Mouse (Mus musculus): ENCODE results near the gene Tfe3.

The Tfe3 gene

GRCm38 (mm10) chrX:7750432-7751116, 11.8 kb upstream of the Tfe3 start, which contains the start of gene Ccdc120:
TSS of gene Ccdc120 (minus strand) at chrX:7750905.
- DNase-seq (ENCODE audit: low spot score in 2 of 2) = peak; percentile 73 to 76

GRCm38 (mm10) chrX:7753627-7754026, 8.7 kb upstream of the Tfe3 start:
- peak in 1 of 2 experiments; percentile 16 for DNase-seq (ENCODE audit: low spot score in 2 of 2)

GRCm38 (mm10) chrX:7762921-7763197, 499 bp downstream of the Tfe3 start:
- peak in 1 of 2 experiments; percentile 11 for DNase-seq (ENCODE audit: low spot score in 2 of 2)

GRCm38 (mm10) chrX:7763631-7764393, 1.5 kb downstream of the Tfe3 start:
- peak; percentile 17 to 22 for DNase-seq (ENCODE audit: low spot score in 2 of 2)

- DNase-seq (ENCODE audit: low spot score in 2 of 2) = no peak
These were observed 2.4 kb downstream of the Tfe3 start for GRCm38 (mm10) chrX:7764657-7765280.

GRCm38 (mm10) chrX:7765281-7765670, 2.9 kb downstream of the Tfe3 start:
- no peak for DNase-seq (ENCODE audit: low spot score in 2 of 2)

GRCm38 (mm10) chrX:7765764-7766163, 3.4 kb downstream of the Tfe3 start:
- DNase-seq (ENCODE audit: low spot score in 2 of 2) = peak; percentile 23 to 24

- no peak for DNase-seq (ENCODE audit: low spot score in 2 of 2)
These were observed 7.1 kb downstream of the Tfe3 start for GRCm38 (mm10) chrX:7769302-7770017.

- no peak for DNase-seq (ENCODE audit: low spot score in 2 of 2)
These were observed 10.4 kb downstream of the Tfe3 start for GRCm38 (mm10) chrX:7772766-7773165.

- no peak for DNase-seq (ENCODE audit: low spot score in 2 of 2)
These were observed 13.3 kb downstream of the Tfe3 start for GRCm38 (mm10) chrX:7775501-7776205.

- DNase-seq (ENCODE audit: low spot score in 2 of 2) = peak; percentile 55 to 63
These were observed 14.1 kb downstream of the Tfe3 start for GRCm38 (mm10) chrX:7776329-7777082.

GRCm38 (mm10) chrX:7778450-7779244, 16.3 kb downstream of the Tfe3 start:
- DNase-seq (ENCODE audit: low spot score in 2 of 2) = no peak

GRCm38 (mm10) chrX:7779294-7779693, 16.9 kb downstream of the Tfe3 start:
- no peak for DNase-seq (ENCODE audit: low spot score in 2 of 2)

GRCm38 (mm10) chrX:7782603-7783092, 20.3 kb downstream of the Tfe3 start:
- no peak for DNase-seq (ENCODE audit: low spot score in 2 of 2)

- DNase-seq (ENCODE audit: low spot score in 2 of 2) = peak; percentile 53 to 67
These were observed 27.3 kb downstream of the Tfe3 start, which contains the start of gene Gripap1 for GRCm38 (mm10) chrX:7789542-7790136. TSS of gene Gripap1 (plus strand) at chrX:7789765.

GRCm38 (mm10) chrX:7790309-7790708, 27.9 kb downstream of the Tfe3 start:
- DNase-seq (ENCODE audit: low spot score in 2 of 2) = no peak

GRCm38 (mm10) chrX:7793361-7793760, 31.0 kb downstream of the Tfe3 start:
- no peak for DNase-seq (ENCODE audit: low spot score in 2 of 2)

GRCm38 (mm10) chrX:7795016-7795415, 32.7 kb downstream of the Tfe3 start:
- no peak for DNase-seq (ENCODE audit: low spot score in 2 of 2)

- no peak for DNase-seq (ENCODE audit: low spot score in 2 of 2)
These were observed 35.0 kb downstream of the Tfe3 start for GRCm38 (mm10) chrX:7797327-7797726.

All from right cerebral cortex, adult 2 months (tissue).